Mouse (Mus musculus) CH12.LX (cell line): ENCODE results near the gene Hoxa11.

Experiments
- BHLHE40 ChIP-seq: IDR thresholded peaks from 2 replicates; pipeline ENCODE4 v1.6.1; 2011; ENCODE audit warnings: mild to moderate bottlenecking, low read depth, low read length, improper control_type of control experiment
- CHD1 ChIP-seq: IDR thresholded peaks from 2 replicates; pipeline ENCODE4 v1.6.1; 2012; ENCODE audit warnings: low read depth, low read length, improper control_type of control experiment, inconsistent platforms
- CTCF ChIP-seq, 2 experiments: IDR thresholded peaks in 1 of 2; conservative IDR thresholded peaks in 1 of 2; 2 replicates each; pipeline ENCODE4 v1.5.1; 2011 to 2012; ENCODE audit warnings: low read depth in 2 of 2, low read length in 2 of 2, improper control_type of control experiment in 1 of 2, inconsistent platforms in 1 of 2, mild to moderate bottlenecking in 1 of 2, moderate library complexity in 1 of 2
- ELF1 ChIP-seq: IDR thresholded peaks from 2 replicates; pipeline ENCODE4 v1.6.1; 2014; ENCODE audit warnings: low read depth, mild to moderate bottlenecking, inconsistent platforms, low read length, improper control_type of control experiment
- EP300 ChIP-seq: IDR thresholded peaks from 2 replicates; pipeline ENCODE4 v1.6.1; 2011; ENCODE audit warnings: low read length, improper control_type of control experiment
- MAFK ChIP-seq: IDR thresholded peaks from 2 replicates; pipeline ENCODE4 v1.6.1; 2011; ENCODE audit warnings: low read length, improper control_type of control experiment; ENCODE audit not compliant: insufficient replicate concordance
- MAX ChIP-seq: IDR thresholded peaks from 2 replicates; pipeline ENCODE4 v1.6.1; 2011; ENCODE audit warnings: low read length, improper control_type of control experiment
- NELFE ChIP-seq: IDR thresholded peaks from 2 replicates; pipeline ENCODE4 v1.6.1; 2011; ENCODE audit warnings: low read depth, low read length, improper control_type of control experiment
- POLR2A ChIP-seq: IDR thresholded peaks from 2 replicates; pipeline ENCODE4 v1.6.1; 2011; ENCODE audit warnings: low read depth, mild to moderate bottlenecking, improper control_type of control experiment, low read length
- TBP ChIP-seq: conservative IDR thresholded peaks from 2 replicates; pipeline ENCODE4 v1.6.1; 2011; ENCODE audit warnings: low read depth, low read length, improper control_type of control experiment
- USF1 ChIP-seq: IDR thresholded peaks from 2 replicates; pipeline ENCODE4 v1.6.1; 2014; ENCODE audit warnings: low read depth, mild to moderate bottlenecking, inconsistent platforms, low read length, improper control_type of control experiment
- ZC3H11A ChIP-seq: IDR thresholded peaks from 2 replicates; pipeline ENCODE4 v1.6.1; 2012; ENCODE audit warnings: low read depth, mild to moderate bottlenecking, inconsistent platforms, low read length, improper control_type of control experiment
- ZMIZ1 ChIP-seq: IDR thresholded peaks from 2 replicates; pipeline ENCODE4 v1.6.1; 2012; ENCODE audit warnings: low read depth, mild to moderate bottlenecking, inconsistent platforms, low read length, improper control_type of control experiment

- no peak for TF ChIP-seq MAX
- TF ChIP-seq USF1 = no peak
- no peak for TF ChIP-seq CTCF (conservative IDR thresholded peaks at IDR 0.05 in 1 of 2, IDR thresholded peaks at IDR 0.05 in 1 of 2; ENCODE audit: low read depth in 2 of 2, low read length in 2 of 2)
- TF ChIP-seq MAFK = no peak
- TF ChIP-seq EP300 = no peak
- TF ChIP-seq POLR2A = no peak
- no peak for TF ChIP-seq BHLHE40
- no peak for TF ChIP-seq CHD1
- no peak for TF ChIP-seq ZC3H11A
- no peak for TF ChIP-seq ELF1
- TF ChIP-seq ZMIZ1 = no peak
- no peak for TF ChIP-seq NELFE
- TF ChIP-seq TBP = no peak
These were observed 22.7 kb upstream of the Hoxa11 start for GRCm38 (mm10) chr6:52268341-52268740.
